Mouse (Mus musculus) hindlimb bud, embryonic 11.5 days (tissue): ENCODE measurements around the gene Cdc42.

Source experiments
- DNase-seq: peaks from one replicate; pipeline ENCODE4 v3.0.0-alpha.2; 2012; ENCODE audit warnings: low read depth, low spot score; ENCODE audit errors: extremely low spot score

Cdc42 gene

GRCm38 (mm10) chr4:137371596-137372523 lies 14.3 kb upstream of the Cdc42 start:
- no peak for DNase-seq

DNA sequence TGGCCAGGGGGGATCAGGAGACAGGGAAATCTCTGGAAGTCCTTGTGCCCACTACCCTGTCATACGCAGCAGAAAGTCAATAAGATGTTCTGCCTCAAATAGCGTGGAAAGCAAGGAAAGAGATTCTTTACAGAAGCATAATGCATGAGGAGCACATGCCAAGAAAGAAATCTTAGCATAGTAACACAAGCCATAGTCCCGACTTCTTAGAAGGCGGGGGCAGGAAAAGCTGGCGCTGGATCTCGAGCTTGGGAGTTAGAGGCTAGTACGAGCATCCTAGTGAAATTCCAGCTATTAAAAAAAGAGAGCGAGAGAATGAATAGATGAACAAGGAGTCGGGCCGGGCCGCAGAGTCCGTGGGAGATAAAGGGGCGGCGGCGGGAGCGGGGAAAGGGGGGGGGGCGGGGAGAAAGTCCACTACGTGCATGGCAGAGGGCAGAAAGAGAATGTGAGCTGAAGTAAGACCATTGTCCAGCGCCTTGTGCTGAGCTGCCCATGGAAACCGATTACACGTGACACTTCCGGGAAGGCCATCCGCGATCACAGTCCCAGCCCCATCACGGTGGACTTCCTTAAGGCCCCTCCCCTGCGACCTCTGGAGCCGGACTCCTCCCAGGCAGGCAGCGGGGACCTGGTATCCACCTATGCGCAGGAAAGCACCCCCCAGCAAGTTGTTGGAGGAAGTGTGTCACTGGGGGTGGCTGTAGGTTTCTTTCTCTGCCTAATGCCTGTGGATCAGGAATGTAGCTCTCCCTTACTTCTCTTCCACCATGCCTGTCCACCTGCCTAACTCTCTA lies 12.6 kb upstream of the Cdc42 start:
- DNase-seq: no peak

DNA sequence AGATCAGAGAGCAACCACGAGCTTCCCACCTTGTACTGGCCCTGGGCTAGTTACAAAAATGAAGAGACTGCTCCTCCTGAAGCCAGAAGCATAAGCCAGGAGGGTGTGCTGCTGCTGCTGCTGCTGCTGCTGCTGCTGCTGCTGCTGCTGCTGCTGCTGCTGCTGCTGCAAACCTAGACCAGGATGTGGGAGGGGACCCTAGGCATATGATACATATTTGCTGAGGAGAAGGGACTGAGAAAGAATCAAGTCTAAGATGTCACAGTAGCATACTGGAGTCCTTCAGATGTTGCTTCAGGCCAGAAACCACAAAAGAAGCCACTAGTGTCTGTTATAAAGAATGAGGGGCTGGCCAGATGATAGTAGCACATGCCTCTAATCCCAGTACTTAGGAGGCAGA lies 10.7 kb upstream of the Cdc42 start:
- no peak for DNase-seq

- DNase-seq: no peak
Measured at GRCm38 (mm10) chr4:137367275-137368088, 10.0 kb upstream of the Cdc42 start.

DNA sequence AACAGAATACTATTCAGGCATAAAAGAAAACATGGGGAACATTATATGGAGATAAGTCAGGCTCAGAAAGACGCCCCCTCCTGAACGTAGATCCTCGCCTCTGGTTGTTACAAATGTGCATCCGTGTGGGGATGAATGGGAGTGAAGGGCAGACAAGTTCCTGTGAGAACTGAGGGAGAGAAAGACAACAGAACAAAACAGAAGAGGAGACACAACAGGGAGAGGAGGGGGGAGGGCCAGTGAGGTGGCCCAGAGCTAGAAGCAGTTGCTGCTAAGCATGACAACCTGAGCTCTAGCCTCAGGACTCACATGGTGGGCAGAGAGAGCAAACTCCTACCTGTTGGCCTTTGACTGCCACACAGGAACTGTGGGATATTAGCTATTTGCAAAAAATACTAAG lies 8.6 kb upstream of the Cdc42 start:
- no peak for DNase-seq

- no peak for DNase-seq
Measured at GRCm38 (mm10) chr4:137365356-137366062, 8.0 kb upstream of the Cdc42 start.

- no peak for DNase-seq
Measured at GRCm38 (mm10) chr4:137364826-137365225, 7.3 kb upstream of the Cdc42 start.

GRCm38 (mm10) chr4:137360996-137361395 lies 3.5 kb upstream of the Cdc42 start:
- no peak for DNase-seq

GRCm38 (mm10) chr4:137358291-137359002 lies 927 bp upstream of the Cdc42 start:
- DNase-seq: no peak

- no peak for DNase-seq
Measured at GRCm38 (mm10) chr4:137356674-137357510, 628 bp downstream of the Cdc42 start.

DNA sequence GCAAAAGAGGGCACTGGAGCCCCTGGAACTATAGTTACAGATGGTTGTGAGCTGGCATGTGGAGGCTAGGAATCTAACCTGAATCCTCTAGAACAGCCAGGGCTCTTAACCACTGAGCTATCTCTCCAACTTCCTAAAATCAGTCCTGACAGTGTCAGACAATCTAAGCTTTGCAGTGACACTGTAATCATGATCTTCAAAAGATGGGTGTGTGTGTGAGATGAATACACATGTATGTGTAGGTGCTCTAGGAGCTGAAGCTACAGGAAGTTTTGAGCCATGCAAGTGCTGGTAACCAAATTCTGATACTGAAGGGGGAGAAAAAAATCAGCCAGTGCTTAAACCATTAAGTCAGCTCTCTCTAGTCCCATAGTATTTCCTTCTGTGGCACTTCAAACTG lies 6.9 kb downstream of the Cdc42 start:
- no peak for DNase-seq

GRCm38 (mm10) chr4:137345790-137346189 lies 11.7 kb downstream of the Cdc42 start:
- no peak for DNase-seq

DNA sequence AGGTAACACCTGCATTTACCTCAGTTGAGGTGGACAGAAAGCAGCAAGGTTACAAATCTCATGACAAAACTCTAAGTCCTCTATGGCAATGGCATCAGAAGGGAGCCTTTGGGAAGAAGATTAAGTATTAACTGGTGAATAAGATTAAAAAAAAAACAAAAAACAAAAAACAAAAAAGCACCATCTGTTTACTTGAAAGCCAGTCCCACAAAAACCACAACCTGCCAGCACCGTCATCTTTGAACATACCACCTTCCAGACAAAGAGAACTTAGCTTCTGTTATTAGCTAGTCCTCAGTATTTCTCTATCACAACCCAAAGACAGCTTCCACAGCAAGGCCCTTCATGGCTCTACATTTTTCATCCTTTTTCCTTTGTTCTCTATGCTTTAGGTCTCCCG lies 12.4 kb downstream of the Cdc42 start:
- DNase-seq: no peak

DNA sequence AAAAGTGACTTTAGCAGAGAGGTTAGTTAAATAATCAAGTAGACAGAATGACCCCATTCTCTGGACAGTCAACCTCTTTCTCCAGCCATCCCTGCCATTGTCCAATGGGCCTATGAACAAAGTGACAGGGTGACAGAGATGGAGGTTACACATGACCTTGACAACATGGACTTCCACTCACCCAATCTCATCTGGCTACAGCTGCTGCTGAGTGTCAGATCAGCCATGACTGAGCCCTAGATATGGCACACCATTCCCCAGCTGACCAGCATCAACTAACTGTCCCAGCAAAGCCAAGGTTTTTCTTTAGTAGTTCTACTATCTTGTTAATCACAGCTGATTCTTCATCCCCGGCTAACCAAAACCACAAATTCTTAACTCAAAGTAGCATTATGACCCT lies 14.7 kb downstream of the Cdc42 start:
- DNase-seq: no peak

- DNase-seq: no peak
Measured at GRCm38 (mm10) chr4:137339415-137339814, 18.1 kb downstream of the Cdc42 start.

DNA sequence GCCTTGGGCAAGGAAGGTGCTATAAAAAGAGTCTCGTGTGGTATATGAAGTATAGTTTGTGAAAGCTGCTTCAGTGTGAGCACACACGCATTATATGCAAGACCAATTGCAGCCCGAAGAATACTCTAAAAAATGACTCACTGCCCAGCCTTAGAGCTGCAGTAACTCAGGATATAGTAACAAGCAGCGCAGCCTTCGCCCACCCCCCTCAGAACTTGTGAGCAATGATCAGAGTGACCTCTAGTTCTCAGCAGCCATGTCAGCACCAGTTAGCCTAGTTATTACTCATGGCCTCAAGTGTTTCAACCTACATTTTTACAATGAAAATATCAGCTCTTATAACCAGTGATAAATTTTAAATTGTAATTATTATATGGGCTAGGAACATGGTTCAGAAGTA lies 21.1 kb downstream of the Cdc42 start:
- DNase-seq: no peak

DNA sequence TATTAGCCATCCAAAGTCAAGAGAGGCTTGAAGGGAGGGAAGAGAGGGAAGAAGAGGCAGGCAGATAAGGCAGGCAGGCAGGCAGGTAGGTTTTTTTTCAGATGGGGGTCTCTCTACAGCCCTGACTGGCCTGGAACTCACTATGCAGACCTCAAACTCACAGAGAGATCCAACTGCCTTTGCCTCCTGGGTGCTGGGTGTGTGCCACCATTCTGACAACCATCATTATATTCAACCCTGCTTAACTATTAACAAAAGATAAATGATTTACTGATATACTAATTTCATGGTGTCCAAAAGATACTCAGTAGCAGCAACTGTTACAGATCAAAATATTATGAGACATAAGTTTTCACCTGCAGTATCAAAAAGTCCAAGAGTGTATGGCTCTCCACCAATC lies 25.5 kb downstream of the Cdc42 start:
- DNase-seq: no peak

- DNase-seq: no peak
Measured at GRCm38 (mm10) chr4:137326494-137326893, 31.0 kb downstream of the Cdc42 start.

DNA sequence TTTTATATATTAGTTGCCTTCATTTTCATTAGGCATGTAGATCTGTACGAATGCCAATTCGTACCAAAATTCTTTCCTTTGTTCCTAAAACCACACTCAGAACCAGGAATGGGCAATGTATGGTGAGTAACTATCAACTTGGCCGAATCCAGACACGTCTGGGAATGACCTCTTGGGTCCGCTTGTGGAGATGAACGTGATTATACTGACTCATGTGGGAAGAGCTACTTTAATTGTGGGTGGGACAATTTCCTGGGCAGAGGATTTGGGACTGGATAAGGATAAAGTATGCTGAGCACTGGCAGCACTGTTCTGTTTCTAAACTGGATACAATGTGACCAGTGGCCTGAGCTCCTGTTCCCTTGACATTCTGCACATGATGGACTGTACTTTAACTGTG lies 32.6 kb downstream of the Cdc42 start:
- DNase-seq: no peak
